Mouse (Mus musculus): ENCODE measurements around the gene Mkln1. TPM values are rescaled to one million over a fixed set of nuclear protein-coding genes. Genes with fewer than 3 reads are reported as not detected.
"Not testable (repeated sequence)": the region's sequence is repeated elsewhere in the genome, so short reads cannot be mapped to it uniquely, and the experiment has no call there.

Gene Mkln1
- total RNA-seq, 2 experiments from 2014 or later: 151 to 167 TPM

- no peak for DNase-seq (ENCODE audit: low spot score in 2 of 2)
These were observed 145.8 kb downstream of the Mkln1 start for GRCm38 (mm10) chr6:31544318-31544717.

DNA sequence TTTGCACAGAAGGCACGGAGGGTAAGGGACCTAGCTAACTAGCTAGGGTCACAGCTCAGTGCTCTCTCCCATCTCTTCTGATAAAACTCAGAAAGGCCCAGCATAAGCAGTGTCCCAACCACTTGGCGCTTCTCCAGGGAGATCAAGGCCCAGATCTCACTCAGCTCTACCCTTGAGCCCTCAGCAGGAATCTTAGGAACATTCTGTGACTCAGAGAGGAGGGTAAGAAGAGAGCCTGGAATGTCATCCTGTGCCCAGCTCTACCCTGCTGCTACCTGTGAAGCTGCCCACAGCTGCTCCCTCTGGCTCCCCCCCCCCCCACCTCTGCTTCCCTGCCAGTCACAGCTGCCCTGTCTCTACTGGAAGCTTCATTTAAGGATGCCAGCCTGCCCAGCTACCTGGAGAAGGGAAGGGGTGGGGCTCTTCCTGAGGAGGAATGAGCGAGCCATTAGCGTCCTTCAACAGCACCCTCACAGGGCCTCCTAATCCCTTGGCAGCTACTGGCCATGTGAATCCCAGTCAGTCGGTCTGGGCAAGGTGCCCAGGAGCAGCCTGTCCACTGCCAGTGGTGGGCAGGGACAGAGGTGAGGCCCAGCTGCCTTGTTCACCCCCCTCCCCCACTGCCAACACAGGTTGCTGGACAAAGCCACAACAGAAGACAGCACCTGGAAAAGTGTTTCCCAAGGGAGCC lies 151.0 kb downstream of the Mkln1 start:
- no peak for DNase-seq (ENCODE audit: low spot score in 2 of 2)

- no peak for DNase-seq (ENCODE audit: low spot score in 2 of 2)
These were observed 152.5 kb downstream of the Mkln1 start for GRCm38 (mm10) chr6:31550876-31551532.

- DNase-seq (ENCODE audit: low spot score in 2 of 2): no peak
These were observed 158.0 kb downstream of the Mkln1 start for GRCm38 (mm10) chr6:31556460-31557100.

- no peak for DNase-seq (ENCODE audit: low spot score in 2 of 2)
These were observed 161.8 kb downstream of the Mkln1 start for GRCm38 (mm10) chr6:31560138-31560959.

DNA sequence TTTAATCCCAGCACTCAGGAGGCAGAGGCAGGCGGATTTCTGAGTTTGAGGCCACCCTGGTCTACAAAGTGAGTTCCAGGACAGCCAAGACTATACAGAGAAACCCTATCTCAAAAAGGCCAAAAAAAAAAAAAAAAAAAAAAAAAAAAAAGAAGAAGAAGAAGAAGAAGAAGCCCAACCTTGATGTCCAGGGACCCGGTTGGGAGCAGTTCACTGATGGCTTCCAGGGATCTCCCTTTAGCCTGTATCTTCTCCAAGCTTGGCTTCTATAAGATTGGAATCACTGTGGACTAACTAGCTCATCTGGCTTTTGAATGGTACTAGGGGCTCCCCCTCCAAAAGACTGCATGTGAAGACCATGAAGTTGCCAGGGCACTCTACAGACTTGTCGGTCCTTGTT lies 163.4 kb downstream of the Mkln1 start:
- DNase-seq (ENCODE audit: low spot score in 2 of 2): not testable (repeated sequence)

- DNase-seq (ENCODE audit: low spot score in 2 of 2): no peak
These were observed 164.0 kb downstream of the Mkln1 start for GRCm38 (mm10) chr6:31562371-31563080.

GRCm38 (mm10) chr6:31563235-31564181 lies 165.0 kb downstream of the Mkln1 start, which contains the start of gene Podxl:
Podxl (minus strand) TSS chr6:31563981.
- DNase-seq (ENCODE audit: low spot score in 2 of 2): peak; percentile 52 to 62

GRCm38 (mm10) chr6:31564182-31564531 lies 165.6 kb downstream of the Mkln1 start:
- DNase-seq (ENCODE audit: low spot score in 2 of 2): no peak

DNA sequence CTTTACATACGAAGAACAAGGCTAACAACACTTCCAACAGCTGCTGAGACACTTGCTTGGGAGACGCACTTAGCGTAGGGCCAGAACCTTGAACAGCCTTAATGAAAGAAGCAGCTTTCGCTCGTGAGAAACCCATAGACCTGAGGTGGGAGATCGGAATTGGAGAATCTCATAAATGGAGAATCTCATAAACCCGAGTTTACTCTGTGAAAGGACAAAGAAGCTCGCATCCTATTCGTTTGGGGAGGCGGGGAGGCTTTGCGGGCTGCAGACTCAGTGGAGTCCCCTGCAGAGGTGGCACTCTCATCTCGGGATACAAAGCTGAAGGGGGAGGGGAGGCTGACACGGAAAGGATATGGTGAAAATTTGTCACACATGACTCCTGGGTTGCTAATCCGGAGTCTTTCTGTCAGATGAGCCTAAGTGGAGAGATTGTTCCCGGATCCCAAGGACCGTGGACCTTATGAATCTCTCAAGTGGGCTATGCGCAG lies 166.4 kb downstream of the Mkln1 start:
- DNase-seq (ENCODE audit: low spot score in 2 of 2): no peak

Other genes starting within 250 kb of the Mkln1 start
- gene Podxl, start 165.2 kb downstream of the Mkln1 start, total RNA-seq (2021): 10 to 100 TPM; 20.3 to 22.7 TPM

Data from left cerebral cortex, adult 18-20 months (tissue).